Mouse (Mus musculus) 3T3-L1 (cell line): ENCODE measurements at regions not wholly inside any gene's neighbourhood (a gene's known extent, or its start where the extent isn't known, plus 50 kb on each side); places are given as distances from the start of the nearest gene placed in this dataset.
A peak's percentile ranks its signal among the peaks of the same experiment; 100 is the strongest.

Source experiments
- DNase-seq: peaks from one replicate; pipeline ENCODE4 v3.0.0-alpha.2; 2015; ENCODE audit warnings: low read depth, low spot score

DNA sequence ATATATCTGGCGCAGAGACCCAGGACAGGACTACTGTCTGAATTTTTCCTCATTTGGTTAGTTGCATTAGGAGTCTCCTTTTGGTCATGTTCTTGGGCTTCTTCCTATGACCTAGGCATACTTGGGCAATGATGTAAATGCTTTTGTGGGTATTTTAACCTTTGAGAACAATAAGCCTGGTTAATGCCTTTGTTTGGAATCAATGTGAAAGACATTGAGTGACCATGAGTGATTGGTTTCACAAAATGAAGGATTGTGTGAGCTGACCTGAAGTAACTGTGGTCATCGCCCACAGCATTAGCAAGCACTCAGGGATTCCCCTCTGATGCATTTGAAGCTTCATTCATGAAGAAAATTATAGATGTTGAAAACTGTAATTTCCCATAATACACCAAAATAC is 61.9 kb upstream of the Abcb5 start:
- no peak for DNase-seq

DNA sequence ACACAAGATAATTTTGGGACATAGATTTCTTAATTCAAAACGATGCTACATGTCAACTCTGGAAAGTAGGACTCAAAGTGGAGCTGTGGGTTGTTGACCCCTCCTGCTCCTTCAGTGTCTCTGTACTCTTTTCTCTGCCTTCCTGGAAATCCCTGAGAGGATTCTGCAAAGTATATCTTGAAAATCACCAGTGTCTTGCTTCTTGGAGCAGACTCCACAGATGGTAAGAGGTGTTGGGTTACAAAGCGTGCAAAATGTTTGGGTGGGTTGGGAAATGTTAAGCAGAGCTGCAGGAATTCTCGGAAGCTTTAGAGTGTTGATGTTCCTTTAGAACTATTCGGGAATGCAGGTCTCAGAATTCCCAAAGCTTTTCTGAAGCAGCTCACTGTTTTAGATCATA is 61.5 kb upstream of the Abcb5 start:
- DNase-seq: no peak

DNA sequence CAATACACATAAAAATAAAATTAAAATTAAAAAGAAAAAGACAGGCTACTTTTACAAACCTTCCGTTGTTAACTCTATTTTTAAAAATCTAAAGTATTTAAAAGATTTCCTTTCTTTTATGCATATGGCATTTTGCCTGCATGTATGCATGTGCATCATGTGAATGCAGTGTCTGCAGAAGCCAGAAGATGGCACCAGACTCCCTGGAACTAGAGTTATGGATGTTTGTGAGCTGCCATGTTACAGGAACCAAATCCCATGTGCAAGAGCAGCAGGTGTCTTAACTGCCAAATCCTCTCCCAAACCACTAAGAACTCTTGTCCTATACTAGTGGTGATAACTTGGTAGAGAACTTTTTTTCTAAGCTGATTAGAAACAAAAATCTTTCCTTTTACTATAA is 60.1 kb upstream of the Abcb5 start:
- peak; percentile 64 for DNase-seq

DNA sequence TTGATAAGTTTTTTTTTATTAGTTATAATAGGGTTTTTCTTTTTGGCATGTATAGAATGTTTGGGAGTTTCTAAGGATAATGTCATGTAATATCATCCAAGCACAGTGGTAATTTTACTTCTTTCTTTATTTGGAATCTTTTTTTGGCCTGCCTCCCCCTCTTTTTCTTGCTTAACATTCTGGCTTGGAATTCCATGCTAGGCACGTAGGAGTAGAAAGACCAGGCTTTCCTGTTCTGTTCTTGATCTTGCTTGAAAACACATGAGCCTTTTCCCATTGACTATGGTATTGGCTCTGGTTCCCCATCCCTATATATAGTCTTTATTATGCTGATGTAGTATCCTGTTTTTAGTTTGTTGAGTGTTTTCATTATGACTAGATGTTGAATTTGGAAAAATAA is 57.8 kb upstream of the Abcb5 start:
- no peak for DNase-seq
